Mouse (Mus musculus) heart, postnatal 0 days (tissue): Measurements from ENCODE around the gene Fmo9. TPM values are rescaled to one million over a fixed set of nuclear protein-coding genes. Genes with fewer than 3 reads are reported as not detected.

Experiments used
- ATAC-seq: fragments of 200-750 bp; cut with Nextera tagmentation; 2 replicates; pipeline ENCODE4 v1.8.0; 2017; ENCODE audit warnings: low read depth, moderate number of reproducible peaks, moderate library complexity; ENCODE audit not compliant: insufficient read depth
- DNase-seq: peaks from one replicate; pipeline ENCODE4 v3.0.0-alpha.2; 2016; ENCODE audit warnings: low spot score
- H3K27ac ChIP-seq: fragments of 300-500 bp; sonication (generic); 2 replicates; pipeline ENCODE4 v1.5.1; 2014; ENCODE audit warnings: low read depth, mild to moderate bottlenecking
- H3K27me3 ChIP-seq: fragments of 300-500 bp; sonication (generic); 2 replicates; pipeline ENCODE4 v1.6.1; 2014; ENCODE audit warnings: low read length, mixed read lengths; ENCODE audit not compliant: control insufficient read depth, insufficient read depth
- H3K36me3 ChIP-seq: fragments of 300-500 bp; sonication (generic); replicated peaks from 2 replicates; pipeline ENCODE4 v1.6.1; 2014; ENCODE audit warnings: low read length, mixed read lengths; ENCODE audit not compliant: control insufficient read depth, insufficient read depth
- H3K4me1 ChIP-seq: fragments of 300-500 bp; sonication (generic); 2 replicates; pipeline ENCODE4 v1.6.1; 2014; ENCODE audit warnings: antibody characterized with exemption; ENCODE audit not compliant: control insufficient read depth, insufficient read depth
- H3K4me2 ChIP-seq: fragments of 300-500 bp; sonication (generic); 2 replicates; pipeline ENCODE4 v1.6.1; 2014; ENCODE audit warnings: low read depth, mild to moderate bottlenecking, low read length, moderate library complexity
- H3K4me3 ChIP-seq: fragments of 300-500 bp; sonication (generic); 2 replicates; pipeline ENCODE4 v1.5.1; 2014; ENCODE audit warnings: low read depth, low read length
- H3K9ac ChIP-seq: fragments of 300-500 bp; sonication (generic); replicated peaks from 2 replicates; pipeline ENCODE4 v1.6.1; 2014; ENCODE audit warnings: low read depth, low read length, mixed read lengths
- H3K9me3 ChIP-seq: fragments of 300-500 bp; sonication (generic); replicated peaks from 2 replicates; pipeline ENCODE4 v1.6.1; 2016; ENCODE audit warnings: low read length; ENCODE audit not compliant: control insufficient read depth
- CTCF ChIP-seq: IDR thresholded peaks from 2 replicates; pipeline ENCODE4 v1.5.1; 2016; ENCODE audit warnings: antibody characterized with exemption, control low read depth, low read depth
- EP300 ChIP-seq: IDR thresholded peaks from 2 replicates; pipeline ENCODE4 v1.6.1; 2016; ENCODE audit warnings: antibody characterized with exemption, low read depth
- WGBS: fragments of 180-500 bp; shearing (Covaris S2); extraction: QIAGEN DNeasy Blood & Tissue Kit; methylation state at CpG from one replicate; pipeline ENCODE4 v1.1.7; 2014; 5-methylcytosine and 5-hydroxymethylcytosine counted together
- polyA plus RNA-seq: library from polyadenylated mRNA; unstranded; fragments of >200 nt; fragmentation: Nextera tagmentation; extraction: Ambion mirVana; gene quantifications from 2 replicates; pipeline ENCODE4 v1.2.1, GENCODE M21; 2015
- total RNA-seq: library from RNA; depleted of rRNA; stranded (reverse); fragments of >200 nt; gene quantifications from 2 replicates; pipeline ENCODE4 v1.2.3, GENCODE M21; 2014; ENCODE audit warnings: low replicate concordance; rRNA removed

Gene Fmo9
- not detected in 2 replicates for total RNA-seq
- polyA plus RNA-seq: not detected in 2 replicates

GRCm38 (mm10) chr1:166681745-166682144 lies at the start of gene Fmo9:
Gene Fmo9, minus strand, starts transcription at chr1:166681845.
- no peak for DNase-seq
- no peaks in the 10 kb centered on the region for H3K4me1 ChIP-seq
- no peaks in the 10 kb centered on the region for H3K9me3 ChIP-seq
- no peak within 1 kb of the TSS for H3K9ac ChIP-seq
- ATAC-seq: no peak
- H3K4me2 ChIP-seq: no peak within 1 kb of the TSS
- H3K27me3 ChIP-seq: no peaks in the 10 kb centered on the region
- no peak within 1 kb of the TSS for H3K27ac ChIP-seq
- no peak within 1 kb of the TSS for H3K4me3 ChIP-seq
- TF ChIP-seq CTCF: no peak
- TF ChIP-seq EP300: no peak
- H3K36me3 ChIP-seq: no peaks in the 10 kb centered on the region
- 80% methylated on average over 1 of the region's 1 CpGs for WGBS

DNA sequence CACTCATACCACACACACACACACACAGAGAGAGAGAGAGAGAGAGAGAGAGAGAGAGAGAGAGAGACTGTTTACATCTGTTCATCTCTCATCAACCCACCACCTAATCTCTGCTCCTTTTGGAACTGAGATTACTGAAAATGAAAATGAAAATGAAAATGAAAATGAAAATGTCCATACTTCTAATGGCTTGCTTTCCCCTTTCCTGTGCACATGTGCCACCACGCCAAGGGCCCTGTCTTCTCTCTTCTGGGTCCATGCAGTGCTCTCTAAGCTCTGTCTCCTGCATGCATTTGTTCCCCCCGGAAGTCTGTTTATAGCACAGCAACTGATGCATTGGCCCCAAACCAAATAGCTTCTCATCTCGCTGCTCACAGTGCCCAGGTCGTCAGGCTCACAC lies 49.2 kb upstream of the Fmo9 start:
- Histone ChIP-seq H3K9me3 (no peaks in the 10 kb centered on the region), H3K4me3 (no peak overlapping the region), H3K9ac (no peak overlapping the region), H3K4me1 (no peaks in the 10 kb centered on the region), H3K4me2 (no peak overlapping the region), H3K27me3 (no peaks in the 10 kb centered on the region), H3K27ac (no peak overlapping the region), H3K36me3 (no peaks in the 10 kb centered on the region)
- ATAC-seq (no peak), DNase-seq (no peak)
- whole genome bisulfite sequencing: 64% methylated on average over 4 of the region's 4 CpGs
- no peak for TF ChIP-seq CTCF
- no peak for TF ChIP-seq EP300

GRCm38 (mm10) chr1:166730215-166730614 lies 48.6 kb upstream of the Fmo9 start:
- DNase-seq (no peak), ATAC-seq (no peak)
- Histone ChIP-seq H3K4me2 (no peak overlapping the region), H3K27ac (no peak overlapping the region), H3K27me3 (no peaks in the 10 kb centered on the region), H3K4me3 (no peak overlapping the region), H3K36me3 (no peaks in the 10 kb centered on the region), H3K4me1 (no peaks in the 10 kb centered on the region), H3K9ac (no peak overlapping the region), H3K9me3 (no peaks in the 10 kb centered on the region)
- WGBS: 51% methylated on average over 2 of the region's 2 CpGs
- TF ChIP-seq CTCF (no peak), EP300 (no peak)

GRCm38 (mm10) chr1:166710861-166711260 lies 29.2 kb upstream of the Fmo9 start:
- no peak overlapping the region for H3K4me2 ChIP-seq
- no peaks in the 10 kb centered on the region for H3K27me3 ChIP-seq
- no peaks in the 10 kb centered on the region for H3K36me3 ChIP-seq
- ATAC-seq (no peak), DNase-seq (no peak)
- no peak for TF ChIP-seq CTCF
- no peak for TF ChIP-seq EP300
- 81% methylated on average over 7 of the region's 7 CpGs for WGBS
- H3K4me3 ChIP-seq: no peak overlapping the region
- no peak overlapping the region for H3K27ac ChIP-seq
- H3K4me1 ChIP-seq: no peaks in the 10 kb centered on the region
- no peak overlapping the region for H3K9ac ChIP-seq
- H3K9me3 ChIP-seq: no peaks in the 10 kb centered on the region

- TF ChIP-seq EP300 (no peak), CTCF (no peak)
- H3K27ac ChIP-seq: no peak overlapping the region
- 74% methylated on average over 10 of the region's 10 CpGs for WGBS
- H3K4me2 ChIP-seq: no peak overlapping the region
- H3K9ac ChIP-seq: no peak overlapping the region
- no peaks in the 10 kb centered on the region for H3K27me3 ChIP-seq
- H3K4me3 ChIP-seq: no peak overlapping the region
- DNase-seq (no peak), ATAC-seq (no peak)
- no peaks in the 10 kb centered on the region for H3K36me3 ChIP-seq
- no peaks in the 10 kb centered on the region for H3K4me1 ChIP-seq
- no peaks in the 10 kb centered on the region for H3K9me3 ChIP-seq
These were observed 20.7 kb upstream of the Fmo9 start for GRCm38 (mm10) chr1:166702270-166702912.

- H3K4me1 ChIP-seq: no peaks in the 10 kb centered on the region
- no peaks in the 10 kb centered on the region for H3K36me3 ChIP-seq
- no peak overlapping the region for H3K4me3 ChIP-seq
- no peak overlapping the region for H3K27ac ChIP-seq
- DNase-seq (no peak), ATAC-seq (no peak)
- H3K9ac ChIP-seq: no peak overlapping the region
- no peaks in the 10 kb centered on the region for H3K27me3 ChIP-seq
- H3K4me2 ChIP-seq: no peak overlapping the region
- H3K9me3 ChIP-seq: no peaks in the 10 kb centered on the region
- TF ChIP-seq EP300: no peak
- no peak for TF ChIP-seq CTCF
- WGBS: 79% methylated on average over 5 of the region's 5 CpGs
These were observed 12.4 kb downstream of the Fmo9 start for GRCm38 (mm10) chr1:166669264-166669663.
